Mouse (Mus musculus) MEL (cell line): Measurements from ENCODE around the gene Kif5c. TPM values are rescaled to one million over a fixed set of nuclear protein-coding genes. Genes with fewer than 3 reads are reported as not detected.

Source experiments
- DNase-seq: peaks from one replicate; pipeline ENCODE4 v3.0.0; 2011; ENCODE audit warnings: low read depth, low spot score
- H3K27ac ChIP-seq: 2 replicates; pipeline ENCODE4 v1.5.1; 2012; ENCODE audit warnings: low read depth, mild to moderate bottlenecking, control low read depth, low read length, moderate library complexity; ENCODE audit not compliant: control insufficient read depth
- H3K27me3 ChIP-seq, 2 experiments: fragments of 150-350 bp in 1 of 2; sonication (generic) in 1 of 2; 2 replicates each; pipeline ENCODE4 v1.6.1; 2012; ENCODE audit warnings: low read length in 2 of 2, mild to moderate bottlenecking in 2 of 2, improper control_type of control experiment in 1 of 2, moderate library complexity in 1 of 2; ENCODE audit not compliant: insufficient read depth in 2 of 2, control insufficient read depth in 1 of 2
- H3K36me3 ChIP-seq, 2 experiments: 2 replicates each; pipeline ENCODE4 v1.6.1; 2012 to 2014; ENCODE audit warnings: low read length in 2 of 2, improper control_type of control experiment in 1 of 2, inconsistent platforms in 1 of 2, mild to moderate bottlenecking in 1 of 2; ENCODE audit not compliant: insufficient read depth in 2 of 2, control insufficient read depth in 1 of 2
- H3K4me1 ChIP-seq, 2 experiments: fragments of 150-350 bp in 1 of 2; sonication (generic) in 1 of 2; 2 replicates each; pipeline ENCODE4 v1.6.1; 2012; ENCODE audit warnings: low read length in 2 of 2, improper control_type of control experiment in 1 of 2, mild to moderate bottlenecking in 1 of 2; ENCODE audit not compliant: insufficient read depth in 2 of 2, control insufficient read depth in 1 of 2
- H3K4me3 ChIP-seq, 2 experiments: fragments of 150-350 bp in 1 of 2; sonication (generic) in 1 of 2; 2 replicates each; pipeline ENCODE4 v1.5.1; 2012; ENCODE audit warnings: low read depth in 2 of 2, low read length in 2 of 2, mild to moderate bottlenecking in 2 of 2, moderate library complexity in 2 of 2, control low read depth in 1 of 2, improper control_type of control experiment in 1 of 2; ENCODE audit not compliant: control insufficient read depth in 1 of 2, insufficient read depth in 1 of 2
- H3K79me2 ChIP-seq: 2 replicates; pipeline ENCODE4 v1.6.1; 2012; ENCODE audit warnings: mild to moderate bottlenecking, low read length, moderate library complexity; ENCODE audit not compliant: control insufficient read depth, poor library complexity, insufficient read depth
- H3K9ac ChIP-seq: 2 replicates; pipeline ENCODE4 v1.6.1; 2012; ENCODE audit warnings: low read depth, mild to moderate bottlenecking, control low read depth, low read length, moderate library complexity; ENCODE audit not compliant: control insufficient read depth, poor library complexity, severe bottlenecking
- H3K9me3 ChIP-seq: fragments of 150-350 bp; sonication (generic); replicated peaks from 2 replicates; pipeline ENCODE4 v1.6.1; 2012; ENCODE audit warnings: mild to moderate bottlenecking, low read length, improper control_type of control experiment, moderate library complexity; ENCODE audit not compliant: insufficient read depth
- EP300 ChIP-seq, 2 experiments: IDR thresholded peaks; 2 replicates each; pipeline ENCODE4 v1.6.1; 2011; ENCODE audit warnings: improper control_type of control experiment in 2 of 2, low read length in 2 of 2, low read depth in 1 of 2, mild to moderate bottlenecking in 1 of 2
- GABPA ChIP-seq: IDR thresholded peaks from 2 replicates; pipeline ENCODE4 v1.6.1; 2012; ENCODE audit warnings: low read depth, mild to moderate bottlenecking, inconsistent platforms, low read length, improper control_type of control experiment, moderate library complexity
- MAFK ChIP-seq: IDR thresholded peaks from 2 replicates; pipeline ENCODE4 v1.6.1; 2011; ENCODE audit warnings: low read depth, mild to moderate bottlenecking, low read length, improper control_type of control experiment, borderline replicate concordance
- MXI1 ChIP-seq: IDR thresholded peaks from 2 replicates; pipeline ENCODE4 v1.6.1; 2011; ENCODE audit warnings: mild to moderate bottlenecking, low read depth, low read length, improper control_type of control experiment
- MYB ChIP-seq: IDR thresholded peaks from 2 replicates; pipeline ENCODE4 v1.6.1; 2011; ENCODE audit warnings: mild to moderate bottlenecking, low read depth, low read length, improper control_type of control experiment
- MYC ChIP-seq: IDR thresholded peaks from 2 replicates; pipeline ENCODE4 v1.6.1; 2011; ENCODE audit warnings: low read depth, mild to moderate bottlenecking, low read length, improper control_type of control experiment, moderate library complexity
- POLR2A ChIP-seq, 2 experiments: IDR thresholded peaks; 2 replicates each; pipeline ENCODE4 v1.6.1; 2011 to 2012; ENCODE audit warnings: low read length in 2 of 2, mild to moderate bottlenecking in 2 of 2, control low read depth in 1 of 2, improper control_type of control experiment in 1 of 2, low read depth in 1 of 2, moderate library complexity in 1 of 2; ENCODE audit not compliant: control insufficient read depth in 1 of 2, insufficient read depth in 1 of 2, poor library complexity in 1 of 2
- RCOR1 ChIP-seq: IDR thresholded peaks from 2 replicates; pipeline ENCODE4 v1.6.1; 2012; ENCODE audit warnings: low read depth, mild to moderate bottlenecking, inconsistent platforms, low read length, improper control_type of control experiment
- TAL1 ChIP-seq: IDR thresholded peaks from 2 replicates; pipeline ENCODE4 v1.6.1; 2012; ENCODE audit warnings: mild to moderate bottlenecking, inconsistent platforms, low read length, moderate library complexity, mixed read lengths
- TBP ChIP-seq: IDR thresholded peaks from 2 replicates; pipeline ENCODE4 v1.8.0; 2011; ENCODE audit warnings: low read depth, low read length, improper control_type of control experiment
- UBTF ChIP-seq: IDR thresholded peaks from 2 replicates; pipeline ENCODE4 v1.6.1; 2012; ENCODE audit warnings: low read depth, mild to moderate bottlenecking, inconsistent platforms, low read length, improper control_type of control experiment, moderate library complexity, borderline replicate concordance; ENCODE audit not compliant: insufficient read depth
- USF2 ChIP-seq, 2 experiments: IDR thresholded peaks; 2 replicates each; pipeline ENCODE4 v1.6.1; 2011 to 2012; ENCODE audit warnings: improper control_type of control experiment in 2 of 2, low read length in 2 of 2, borderline replicate concordance in 1 of 2, inconsistent platforms in 1 of 2, low read depth in 1 of 2, mild to moderate bottlenecking in 1 of 2; ENCODE audit not compliant: insufficient read depth in 1 of 2
- ZNF384 ChIP-seq: IDR thresholded peaks from 2 replicates; pipeline ENCODE4 v1.6.1; 2012; ENCODE audit warnings: low read depth, mild to moderate bottlenecking, inconsistent platforms, low read length, improper control_type of control experiment
- polyA plus RNA-seq, 2 experiments: library from polyadenylated mRNA; stranded (reverse) in 1 of 2; unstranded in 1 of 2; fragments of >175 nt in 1 of 2; fragments of >200 nt in 1 of 2; gene quantifications; 2 replicates each; pipeline versions ENCODE4 v1.2.1 to v1.2.4; 2012; ENCODE audit warnings: low replicate concordance in 2 of 2, low read depth in 1 of 2; ENCODE audit not compliant: insufficient read length in 2 of 2, insufficient read depth in 1 of 2, missing spikeins in 1 of 2
- total RNA-seq: library from RNA; depleted of rRNA; stranded (reverse); fragments of 300-350 nt; gene quantifications from 2 replicates; pipeline ENCODE4 v1.2.3, GENCODE M21; 2012

Kif5c gene
- total and polyA plus RNA-seq, 3 experiments: 0.26 to 0.39 TPM; not detected in 1

DNA sequence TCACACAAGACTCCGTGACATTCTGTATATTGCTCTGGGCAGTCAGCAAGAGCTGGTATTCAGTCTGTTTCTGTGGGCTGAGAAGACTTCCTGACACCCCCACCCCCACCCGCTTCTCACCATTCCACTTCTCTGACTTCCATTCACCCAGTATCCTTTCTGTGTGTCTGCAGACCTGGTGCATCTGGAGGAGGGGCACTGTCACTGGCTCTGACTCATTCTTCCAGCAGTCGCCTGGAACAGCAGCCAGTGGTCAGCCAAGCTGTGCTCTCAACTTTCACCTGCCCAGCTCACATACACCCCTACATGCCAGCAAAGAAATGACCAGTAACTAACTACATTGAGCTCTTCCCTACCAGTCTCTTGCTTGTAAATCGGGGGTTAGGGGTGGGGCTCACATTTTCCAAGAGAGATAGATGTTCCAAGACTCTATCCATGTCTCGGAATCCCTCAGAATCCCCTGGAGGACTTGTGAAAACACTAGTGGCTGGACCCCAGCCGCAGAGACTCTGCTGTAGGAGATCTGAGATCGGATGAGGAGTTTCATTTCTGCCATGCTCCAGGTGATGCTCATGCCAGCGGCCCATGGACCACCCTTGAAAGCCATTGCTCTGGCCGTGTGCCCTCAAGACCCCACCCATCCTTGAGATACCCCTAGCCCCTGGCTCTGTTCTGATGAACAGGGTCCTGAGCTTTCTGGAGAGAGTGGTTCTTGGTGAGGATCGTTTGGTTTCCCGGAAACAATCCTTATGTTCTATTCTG is 47.8 kb upstream of the Kif5c start:
- H3K27me3 ChIP-seq: no peaks in the 10 kb centered on the region
- H3K79me2 ChIP-seq: no peaks in the 10 kb centered on the region
- no peak overlapping the region for H3K9ac ChIP-seq
- H3K36me3 ChIP-seq: no peaks in the 10 kb centered on the region
- H3K4me3 ChIP-seq: no peak overlapping the region
- H3K4me1 ChIP-seq: no peaks in the 10 kb centered on the region
- no peaks in the 10 kb centered on the region for H3K9me3 ChIP-seq
- TF ChIP-seq UBTF (no peak), ZNF384 (no peak), USF2 (IDR thresholded peaks at IDR 0.05; ENCODE audit: borderline replicate concordance in 1 of 2, insufficient read depth in 1 of 2, low read depth in 1 of 2, low read length in 2 of 2) (no peak), TBP (no peak)
- DNase-seq: no peak
- no peak overlapping the region for H3K27ac ChIP-seq

DNA sequence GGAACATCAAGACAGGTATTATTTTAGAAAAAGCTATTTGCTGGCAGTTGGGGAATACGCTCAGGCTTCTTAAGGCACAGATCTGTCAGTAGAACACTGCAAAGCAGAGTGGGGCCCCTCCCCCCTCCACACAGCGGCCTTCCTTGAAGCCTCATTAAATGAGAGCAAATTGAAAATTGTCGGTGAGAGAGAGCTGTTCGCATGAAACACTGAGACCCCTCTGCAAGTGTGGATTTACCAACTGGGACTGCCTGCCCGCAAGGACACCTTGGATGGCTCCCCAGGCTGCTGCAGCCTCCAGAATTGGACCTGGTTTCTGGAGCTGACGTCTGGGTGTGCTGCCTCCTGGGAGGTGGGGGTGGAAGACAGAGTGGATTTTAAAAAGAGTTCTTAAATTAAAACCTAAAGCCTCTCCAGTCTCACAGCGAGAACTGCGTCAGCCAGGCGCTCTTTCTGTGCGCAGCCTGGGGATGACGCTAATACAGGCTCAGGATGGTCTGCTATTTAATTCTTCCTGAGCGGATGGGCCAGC is 46.9 kb upstream of the Kif5c start:
- no peak for TF ChIP-seq GABPA
- no peak for TF ChIP-seq MYC
- TF ChIP-seq EP300 (IDR thresholded peaks at IDR 0.05; ENCODE audit: low read depth in 1 of 2, low read length in 2 of 2): no peak
- TF ChIP-seq POLR2A (IDR thresholded peaks at IDR 0.05; ENCODE audit: control insufficient read depth in 1 of 2, insufficient read depth in 1 of 2, low read depth in 1 of 2, low read length in 2 of 2, poor library complexity in 1 of 2): no peak
- Histone ChIP-seq H3K9me3 (no peaks in the 10 kb centered on the region), H3K9ac (no peak overlapping the region), H3K27ac (no peak overlapping the region), H3K4me3 (no peak overlapping the region), H3K27me3 (no peaks in the 10 kb centered on the region), H3K36me3 (no peaks in the 10 kb centered on the region), H3K79me2 (no peaks in the 10 kb centered on the region), H3K4me1 (no peaks in the 10 kb centered on the region)
- DNase-seq: no peak

DNA sequence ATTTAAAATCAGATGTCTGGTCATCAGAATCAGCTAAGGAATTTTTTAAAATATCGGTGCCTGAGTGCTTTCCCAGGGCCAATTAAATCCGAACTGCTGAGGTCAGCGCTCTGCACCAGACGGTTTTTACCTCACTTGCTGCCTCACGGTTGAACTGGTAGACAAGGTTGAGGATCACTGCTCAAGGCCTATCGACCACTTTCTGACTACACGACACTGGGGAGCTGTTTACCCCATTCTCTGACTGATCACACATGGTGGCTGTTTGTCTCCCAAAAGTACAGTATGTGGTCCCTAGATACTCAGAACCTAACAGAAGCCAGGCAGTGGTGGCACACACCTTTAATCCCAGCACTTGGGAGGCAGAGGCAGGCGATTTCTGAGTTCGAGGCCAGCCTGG is 46.4 kb upstream of the Kif5c start:
- H3K36me3 ChIP-seq: no peaks in the 10 kb centered on the region
- H3K27ac ChIP-seq: no peak overlapping the region
- no peaks in the 10 kb centered on the region for H3K4me1 ChIP-seq
- no peak overlapping the region for H3K9ac ChIP-seq
- TF ChIP-seq RCOR1 (no peak), TBP (no peak), MAFK (no peak), TAL1 (no peak), MYB (no peak), MXI1 (no peak)
- no peak for DNase-seq
- H3K4me3 ChIP-seq: no peak overlapping the region
- H3K79me2 ChIP-seq: no peaks in the 10 kb centered on the region
- H3K9me3 ChIP-seq: no peaks in the 10 kb centered on the region
- H3K27me3 ChIP-seq: no peaks in the 10 kb centered on the region
